Mouse (Mus musculus) myocyte (in vitro differentiated cells): Measurements from ENCODE around the gene Nsf.

Source experiments
- CEBPB ChIP-seq: IDR thresholded peaks from 2 replicates; pipeline ENCODE4 v1.6.1; 2011; ENCODE audit warnings: mild to moderate bottlenecking, moderate library complexity; ENCODE audit not compliant: poor library complexity, insufficient read depth, severe bottlenecking
- MAX ChIP-seq: IDR thresholded peaks from one replicate; pipeline ENCODE4 v1.6.1; 2011; ENCODE audit warnings: low read depth, mild to moderate bottlenecking, control low read depth
- MYOD1 ChIP-seq, 3 experiments: IDR thresholded peaks; one replicate each; pipeline ENCODE4 v1.6.1; 2011; ENCODE audit warnings: control low read depth in 2 of 3, low read depth in 2 of 3, mild to moderate bottlenecking in 2 of 3, moderate library complexity in 1 of 3; ENCODE audit not compliant: insufficient read length in 2 of 3, control insufficient read depth in 1 of 3
- POLR2A ChIP-seq: IDR thresholded peaks from one replicate; pipeline ENCODE4 v1.6.1; 2011; ENCODE audit warnings: low read depth, mild to moderate bottlenecking, control low read depth, moderate library complexity; ENCODE audit not compliant: insufficient read length
- POLR2AphosphoS2 ChIP-seq: IDR thresholded peaks from one replicate; pipeline ENCODE4 v1.6.1; 2011; ENCODE audit warnings: low read depth, control low read depth; ENCODE audit not compliant: insufficient read length
- REST ChIP-seq: IDR thresholded peaks from one replicate; pipeline ENCODE4 v1.6.1; 2011; ENCODE audit warnings: mild to moderate bottlenecking, control low read depth, moderate library complexity; ENCODE audit not compliant: insufficient read depth, insufficient read length
- TCF12 ChIP-seq: IDR thresholded peaks from one replicate; pipeline ENCODE4 v1.6.1; 2011; ENCODE audit warnings: mild to moderate bottlenecking, control low read depth; ENCODE audit not compliant: poor library complexity, insufficient read depth, severe bottlenecking
- TCF3 ChIP-seq: IDR thresholded peaks from one replicate; pipeline ENCODE4 v1.6.1; 2011; ENCODE audit warnings: low read depth, control low read depth; ENCODE audit not compliant: insufficient read length

DNA sequence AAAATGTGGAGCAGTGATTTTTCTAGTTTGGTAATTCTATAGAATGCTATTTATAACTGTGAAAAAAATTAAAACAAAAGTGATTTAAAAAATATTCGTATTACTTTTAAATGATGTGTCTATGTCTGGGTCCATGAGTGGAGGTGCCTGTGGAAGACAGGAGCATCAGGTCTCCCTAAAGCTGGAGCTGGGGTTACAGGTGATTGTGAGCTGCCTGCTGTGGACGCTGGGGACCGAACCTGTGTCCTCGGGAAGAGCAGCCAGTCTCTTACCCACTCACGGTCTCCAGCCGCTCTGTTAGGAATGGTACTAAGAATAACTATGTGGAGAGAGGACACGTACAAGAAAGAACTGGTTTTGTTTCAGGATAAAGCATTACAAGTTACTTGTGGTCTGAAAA lies 97.2 kb downstream of the Nsf start:
- TF ChIP-seq TCF3 (no peak), REST (no peak), POLR2A (no peak), CEBPB (no peak), TCF12 (no peak), MAX (no peak), MYOD1 (IDR thresholded peaks at IDR 0.05; ENCODE audit: control insufficient read depth in 1 of 3, insufficient read length in 2 of 3, low read depth in 2 of 3) (no peak), POLR2AphosphoS2 (no peak)
